Mouse (Mus musculus) cerebellum, adult 2 months (tissue): Measurements from ENCODE around the gene Ugdh. TPM values are rescaled to one million over a fixed set of nuclear protein-coding genes. Genes with fewer than 3 reads are reported as not detected.
A peak's percentile ranks its signal among the peaks of the same experiment; 100 is the strongest.

Experiments
- DNase-seq, 2 experiments: peaks; one replicate each; pipeline ENCODE4 v3.0.0; 2021
- H3K27ac ChIP-seq: fragments of 200-500 bp; 2 replicates; pipeline ENCODE4 v1.5.1; 2012; ENCODE audit warnings: low read length, control low read depth, inconsistent platforms; ENCODE audit not compliant: insufficient read depth
- H3K27me3 ChIP-seq: fragments of 200-500 bp; 2 replicates; pipeline ENCODE4 v1.6.1; 2012; ENCODE audit warnings: inconsistent platforms, mild to moderate bottlenecking, low read length, moderate library complexity; ENCODE audit not compliant: control insufficient read depth, insufficient read depth
- H3K4me1 ChIP-seq: fragments of 200-500 bp; 2 replicates; pipeline ENCODE4 v1.6.1; 2011; ENCODE audit warnings: low read length; ENCODE audit not compliant: control insufficient read depth, insufficient read depth
- H3K4me3 ChIP-seq: fragments of 200-500 bp; replicated peaks from 2 replicates; pipeline ENCODE3; 2011; ENCODE audit warnings: mild to moderate bottlenecking, low read depth, low read length, control low read depth; ENCODE audit not compliant: insufficient read depth
- CTCF ChIP-seq: fragments of 200-500 bp; IDR thresholded peaks from 2 replicates; pipeline ENCODE4 v1.5.1; 2011; ENCODE audit warnings: low read depth, mild to moderate bottlenecking, control low read depth, low read length, moderate library complexity, borderline replicate concordance; ENCODE audit not compliant: insufficient read depth
- POLR2A ChIP-seq: fragments of 200-500 bp; IDR thresholded peaks from 2 replicates; pipeline ENCODE4 v1.6.1; 2011; ENCODE audit warnings: low read length, control low read depth, borderline replicate concordance; ENCODE audit not compliant: insufficient read depth
- WGBS: fragments of 180-500 bp; shearing (Covaris S2); methylation state at CpG from one replicate; pipeline ENCODE4 v1.1.7; 2018; 5-methylcytosine and 5-hydroxymethylcytosine counted together
- polyA plus RNA-seq: library from polyadenylated mRNA; depleted of rRNA; stranded (reverse); fragments of >200 nt; gene quantifications from 2 replicates; pipeline ENCODE4 v1.2.3, GENCODE M21; 2012

Ugdh gene
- polyA plus RNA-seq, 1 experiment = 27.3 TPM

- Histone ChIP-seq H3K27ac (no peak overlapping the region), H3K4me1 (peaks cover 6% of the 10 kb centered on the region), H3K4me3 (no peak overlapping the region), H3K27me3 (no peaks in the 10 kb centered on the region)
- WGBS = 89% methylated on average over 3 of the region's 3 CpGs
- DNase-seq = no peak
- TF ChIP-seq CTCF = no peak
- no peak for TF ChIP-seq POLR2A
Measured at GRCm38 (mm10) chr5:65466911-65467310, 31.2 kb upstream of the Ugdh start.

- no peaks in the 10 kb centered on the region for H3K27me3 ChIP-seq
- no peak for TF ChIP-seq POLR2A
- TF ChIP-seq CTCF = no peak
- no peak overlapping the region for H3K4me3 ChIP-seq
- DNase-seq = no peak
- peaks cover 6% of the 10 kb centered on the region; the same call in 1 of the 2 replicates for H3K4me1 ChIP-seq
- 90% methylated on average over 14 of the region's 14 CpGs for WGBS
- H3K27ac ChIP-seq = no peak overlapping the region
Measured at GRCm38 (mm10) chr5:65460361-65460760, 24.6 kb upstream of the Ugdh start.

DNA sequence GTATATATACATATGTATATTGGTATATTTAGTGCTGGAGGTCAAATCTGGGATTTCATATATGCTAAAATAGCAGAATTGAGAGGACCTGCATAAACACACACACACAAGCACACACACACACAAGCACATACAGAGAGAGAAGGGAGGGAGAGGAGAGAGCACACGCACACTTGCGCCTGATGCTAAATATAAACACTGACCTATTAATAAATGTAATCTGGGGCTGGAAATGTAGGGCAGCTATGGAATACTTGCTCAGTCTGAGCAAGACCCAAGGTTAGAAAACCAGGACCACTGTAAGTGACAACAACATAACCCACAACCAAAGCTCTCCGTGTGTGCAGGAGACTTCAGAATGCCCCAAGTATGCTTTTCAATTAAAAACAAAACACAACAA, 23.7 kb upstream of the Ugdh start:
- no peak for TF ChIP-seq CTCF
- DNase-seq = peak in 1 of 2 experiments; percentile 62
- H3K4me1 ChIP-seq = peaks cover 6% of the 10 kb centered on the region; the same call in 1 of the 2 replicates
- no peaks in the 10 kb centered on the region for H3K27me3 ChIP-seq
- no peak overlapping the region for H3K4me3 ChIP-seq
- H3K27ac ChIP-seq = peak overlapping the region; percentile 26; the same call in 1 of the 2 replicates
- WGBS = 32% methylated on average over 3 of the region's 3 CpGs

- no peak overlapping the region for H3K4me3 ChIP-seq
- no peak overlapping the region for H3K27ac ChIP-seq
- no peaks in the 10 kb centered on the region for H3K27me3 ChIP-seq
- H3K4me1 ChIP-seq = peaks cover 6% of the 10 kb centered on the region; the same call in 1 of the 2 replicates
- no peak for TF ChIP-seq CTCF
- WGBS = 82% methylated on average over 5 of the region's 5 CpGs
- no peak for DNase-seq
Measured at GRCm38 (mm10) chr5:65457846-65458245, 22.1 kb upstream of the Ugdh start.

DNA sequence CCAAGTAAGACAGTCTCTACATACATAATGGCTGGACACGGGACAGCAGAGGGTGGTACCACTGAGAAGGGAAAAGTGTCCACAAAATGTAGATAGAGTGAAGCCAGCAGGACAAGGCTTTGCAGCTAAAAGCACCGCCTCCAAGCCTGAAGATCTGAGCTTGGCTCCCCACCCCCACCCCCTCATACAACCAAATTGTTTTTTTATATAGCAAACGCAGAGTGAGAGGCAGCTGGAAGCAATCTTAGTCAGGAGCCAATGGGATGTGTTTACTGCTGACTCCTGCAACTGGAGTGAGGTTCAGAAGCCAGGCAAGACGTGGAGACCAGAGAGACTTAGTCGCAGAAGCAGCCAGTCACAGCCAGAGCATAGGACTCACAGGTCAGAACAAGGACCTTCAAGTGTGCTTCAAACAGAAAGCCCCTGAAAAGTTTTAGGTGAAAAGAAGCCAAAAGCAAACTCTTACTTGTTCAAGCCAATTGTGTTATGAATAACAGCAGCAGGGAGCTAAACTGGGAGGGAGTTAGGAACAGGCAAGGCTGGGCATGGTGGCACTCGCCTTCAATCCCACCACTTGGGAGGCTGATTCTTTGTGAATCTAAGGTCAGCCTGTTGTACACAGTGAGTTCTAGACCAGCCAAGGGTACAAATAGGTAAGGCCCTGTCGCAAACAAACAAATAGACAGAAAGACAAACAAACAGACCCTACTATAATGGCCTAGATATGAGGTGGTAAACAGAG, 21.5 kb upstream of the Ugdh start:
- Histone ChIP-seq H3K4me3 (no peak overlapping the region), H3K27me3 (no peaks in the 10 kb centered on the region), H3K4me1 (peaks cover 6% of the 10 kb centered on the region; the same call in 1 of the 2 replicates), H3K27ac (no peak overlapping the region; the same call in 1 of the 2 replicates)
- no peak for DNase-seq
- WGBS = 72% methylated on average over 7 of the region's 7 CpGs
- no peak for TF ChIP-seq CTCF
- no peak for TF ChIP-seq POLR2A

DNA sequence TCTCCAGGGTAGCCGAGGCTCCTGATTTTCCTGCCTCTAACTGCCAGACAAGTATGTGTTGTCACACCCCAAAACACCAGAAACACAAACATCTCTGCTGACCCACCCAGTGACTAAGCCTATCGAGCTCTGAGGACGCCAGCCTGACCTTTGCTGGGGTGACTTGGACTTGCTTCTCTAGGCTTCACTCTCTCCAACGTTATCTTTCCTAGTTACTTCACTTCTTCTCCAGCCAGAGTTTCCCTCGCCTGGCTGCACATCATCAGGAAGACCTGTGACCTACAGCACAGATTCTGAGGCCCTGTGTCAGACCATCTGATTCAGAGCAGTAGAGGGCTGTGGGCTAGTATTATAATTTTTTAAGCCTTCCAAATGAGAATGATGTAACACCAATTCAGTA, 19.0 kb upstream of the Ugdh start:
- Histone ChIP-seq H3K27me3 (no peaks in the 10 kb centered on the region), H3K4me1 (no peaks in the 10 kb centered on the region), H3K4me3 (no peak overlapping the region), H3K27ac (no peak overlapping the region)
- no peak for TF ChIP-seq CTCF
- no peak for TF ChIP-seq POLR2A
- no peak for DNase-seq
- 80% methylated on average over 5 of the region's 5 CpGs for WGBS

DNA sequence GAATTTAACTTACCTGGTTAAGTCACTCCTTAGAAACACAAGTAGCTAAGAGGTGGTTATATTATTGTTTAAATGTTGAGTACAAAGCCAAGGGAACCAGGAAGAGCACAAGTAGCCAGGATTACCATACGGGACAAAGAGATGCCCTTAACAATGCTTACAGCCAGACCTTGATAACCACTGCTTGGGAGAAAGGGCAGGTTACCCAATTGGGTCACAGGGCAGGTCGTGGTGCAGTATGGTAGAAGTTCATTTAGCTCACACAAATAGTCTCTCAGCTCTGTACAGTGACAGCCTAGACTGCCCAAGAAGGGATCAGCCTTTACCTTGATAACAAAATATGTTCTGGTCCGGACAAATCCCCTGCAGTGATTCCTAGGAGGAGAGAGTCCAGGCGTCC, 13.2 kb upstream of the Ugdh start:
- WGBS = 88% methylated on average over 4 of the region's 4 CpGs
- Histone ChIP-seq H3K27me3 (no peaks in the 10 kb centered on the region), H3K27ac (peak overlapping the region; percentile 62; the same call in 1 of the 2 replicates), H3K4me3 (no peak overlapping the region), H3K4me1 (peaks cover 5% of the 10 kb centered on the region; the same call in 1 of the 2 replicates)
- no peak for DNase-seq
- TF ChIP-seq CTCF = no peak
- TF ChIP-seq POLR2A = no peak

DNA sequence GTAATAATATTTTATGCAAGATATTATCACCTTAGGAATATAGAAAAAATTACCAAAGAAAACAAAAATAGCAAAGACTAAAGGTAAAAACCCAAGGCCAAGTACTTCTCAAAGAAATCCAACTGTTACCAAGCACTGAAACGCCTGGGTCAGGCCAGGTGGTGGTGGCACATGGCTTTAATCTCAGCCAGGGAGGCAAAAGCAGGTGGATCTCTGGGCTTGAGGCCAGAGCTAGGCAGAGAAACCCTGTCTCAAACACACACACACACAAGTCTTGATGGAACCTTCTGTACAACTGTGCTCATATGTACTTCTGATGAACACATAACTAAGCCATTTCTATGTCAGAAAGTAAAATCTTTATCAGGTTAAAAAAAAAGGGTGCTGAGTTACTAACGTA, 12.1 kb upstream of the Ugdh start:
- H3K27ac ChIP-seq = no peak overlapping the region
- 22% methylated on average over 2 of the region's 2 CpGs for WGBS
- H3K4me1 ChIP-seq = peaks cover 5% of the 10 kb centered on the region; the same call in 1 of the 2 replicates
- TF ChIP-seq CTCF (no peak), POLR2A (no peak)
- peak; percentile 85 to 94 for DNase-seq
- H3K4me3 ChIP-seq = no peak overlapping the region
- no peaks in the 10 kb centered on the region for H3K27me3 ChIP-seq
